Mouse (Mus musculus) monocyte, adult 5-6 weeks (primary cell): ENCODE data around the gene Oasl1. TPM values are rescaled to one million over a fixed set of nuclear protein-coding genes. Genes with fewer than 3 reads are reported as not detected.

ENCODE experiments used
- total RNA-seq: library from RNA; stranded (forward); fragments of 200-1000, 200-491, 200-594 nt; gene quantifications from 3 replicates; pipeline ENCODE4 v1.2.3, GENCODE M21; 2017

Oasl1 gene
- total RNA-seq, 1 experiment from 2014 or later: 0.95 TPM

Other genes with a start within 250 kb of the Oasl1 start
- gene Gltp, start 232.3 kb upstream of the Oasl1 start, total RNA-seq: 46.4 to 52.1 TPM (median 46.5 TPM) in 3 replicates
- gene Tchp, start 215.5 kb upstream of the Oasl1 start, total RNA-seq: 9.8 to 16.3 TPM (median 12.8 TPM) in 3 replicates
- 185 to 246 TPM (median 193 TPM) in 3 replicates for gene Ankrd13a, start 148.6 kb upstream of the Oasl1 start, total RNA-seq
- 118 to 169 TPM (median 121 TPM) in 3 replicates for gene Git2, start 147.7 kb upstream of the Oasl1 start, total RNA-seq
- gene 1500011B03Rik, start 99.8 kb upstream of the Oasl1 start, total RNA-seq: 33.0 to 67.3 TPM (median 42.5 TPM) in 3 replicates
- gene 4930519G04Rik, start 69.6 kb upstream of the Oasl1 start, total RNA-seq: 0.57 TPM in 1 of 3 replicates, not detected in the others
- not detected in 3 replicates for gene Gm9936, start 64.6 kb upstream of the Oasl1 start, total RNA-seq
- gene Oasl2, start 26.3 kb upstream of the Oasl1 start, total RNA-seq: 10.6 to 17.9 TPM (median 14.4 TPM) in 3 replicates
- 4.2 to 13.3 TPM (median 8.5 TPM) in 3 replicates for gene 2210016L21Rik, start 18.9 kb downstream of the Oasl1 start, total RNA-seq
- not detected in 3 replicates for gene Hnf1a, start 47.9 kb downstream of the Oasl1 start, total RNA-seq
- 29.9 to 52.1 TPM (median 44.8 TPM) in 3 replicates for gene Sppl3, start 87.9 kb downstream of the Oasl1 start, total RNA-seq
- gene Gm10401, start 175.1 kb downstream of the Oasl1 start, total RNA-seq: 0.75 TPM in 1 of 3 replicates, not detected in the others
- gene Acads, start 196.1 kb downstream of the Oasl1 start, total RNA-seq: 10.4 to 19.1 TPM (median 15.8 TPM) in 3 replicates
- 10.1 to 27.7 TPM (median 18.6 TPM) in 3 replicates for gene Unc119b, start 211.7 kb downstream of the Oasl1 start, total RNA-seq
- gene Mlec, start 234.9 kb downstream of the Oasl1 start, total RNA-seq: 59.6 to 65.0 TPM (median 62.6 TPM) in 3 replicates